Mouse (Mus musculus): ENCODE data around the gene Hhatl.

DNA sequence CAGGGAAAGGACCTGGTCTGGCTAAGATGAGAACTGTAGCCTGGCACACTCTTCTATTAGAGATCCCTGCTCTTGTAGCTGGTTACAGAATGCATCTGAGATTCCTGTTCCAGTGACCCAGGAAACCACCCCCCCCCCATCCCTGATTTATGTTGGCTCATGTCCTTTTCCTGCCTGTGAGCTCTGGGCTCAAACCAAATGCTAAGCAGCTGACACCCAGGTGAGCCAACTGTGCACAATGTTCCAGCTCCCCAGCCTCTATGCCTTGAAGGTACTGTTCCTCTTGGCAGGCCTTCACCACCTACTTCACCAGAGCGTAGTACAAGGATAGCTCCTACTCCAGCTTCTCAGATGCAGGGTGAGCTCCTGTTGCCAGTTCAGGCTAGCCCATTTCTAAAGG is 30.7 kb upstream of the Hhatl start:
- TF ChIP-seq CTCF (IDR thresholded peaks at IDR 0.05; ENCODE audit: borderline replicate concordance, extremely low read depth, insufficient read depth, insufficient read length) (no peak), POLR2A (IDR thresholded peaks at IDR 0.05; ENCODE audit: borderline replicate concordance, extremely low read depth, insufficient read depth, insufficient read length, poor library complexity, severe bottlenecking) (no peak)

Measured in brain, embryonic 14.5 days (tissue).